Mouse (Mus musculus): ENCODE measurements around the gene Mief1. TPM values are rescaled to one million over a fixed set of nuclear protein-coding genes. Genes with fewer than 3 reads are reported as not detected.
A peak's percentile ranks its signal among the peaks of the same experiment; 100 is the strongest.

The Mief1 gene
- polyA plus RNA-seq, 1 experiment from 2014 or later, result 35.8 TPM

DNA sequence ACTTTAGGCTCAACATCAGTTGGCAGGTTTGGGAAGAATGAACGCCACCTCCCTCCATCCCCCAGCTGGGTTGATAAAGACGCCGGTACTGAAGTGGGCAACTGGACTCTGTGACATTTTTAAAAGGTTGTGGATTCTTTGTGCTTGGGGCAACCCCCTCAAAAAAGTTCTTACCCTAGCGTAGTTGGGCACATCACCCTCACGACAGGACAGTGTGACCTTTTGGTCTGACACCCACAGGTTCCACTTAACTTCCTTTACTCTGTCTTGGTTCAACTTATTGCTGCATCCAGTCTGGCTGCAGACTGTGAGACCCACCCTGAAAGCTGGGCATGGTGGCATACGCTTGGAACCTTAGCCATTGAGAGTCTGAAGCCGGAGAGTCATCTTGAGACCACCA lies 10.1 kb upstream of the Mief1 start:
- no peaks in the 10 kb centered on the region for H3K27me3 ChIP-seq (ENCODE audit: control insufficient read depth, insufficient read depth, low read length)
- H3K4me2 ChIP-seq (ENCODE audit: low read depth, low read length), result no peak overlapping the region
- no peak for ATAC-seq (ENCODE audit: low read depth)
- no peaks in the 10 kb centered on the region for H3K9me3 ChIP-seq (ENCODE audit: control insufficient read depth, low read length)
- H3K4me3 ChIP-seq (ENCODE audit: low read depth, low read length), result no peak overlapping the region
- no peaks in the 10 kb centered on the region for H3K36me3 ChIP-seq (ENCODE audit: control insufficient read depth, insufficient read depth, low read length)
- H3K27ac ChIP-seq (ENCODE audit: low read depth, low read length), result no peak overlapping the region
- H3K9ac ChIP-seq (replicated peaks; ENCODE audit: low read depth, low read length), result no peak overlapping the region
- no peaks in the 10 kb centered on the region for H3K4me1 ChIP-seq (ENCODE audit: control insufficient read depth, insufficient read depth, low read length)
- WGBS, result 88% methylated on average over 7 of the region's 7 CpGs

DNA sequence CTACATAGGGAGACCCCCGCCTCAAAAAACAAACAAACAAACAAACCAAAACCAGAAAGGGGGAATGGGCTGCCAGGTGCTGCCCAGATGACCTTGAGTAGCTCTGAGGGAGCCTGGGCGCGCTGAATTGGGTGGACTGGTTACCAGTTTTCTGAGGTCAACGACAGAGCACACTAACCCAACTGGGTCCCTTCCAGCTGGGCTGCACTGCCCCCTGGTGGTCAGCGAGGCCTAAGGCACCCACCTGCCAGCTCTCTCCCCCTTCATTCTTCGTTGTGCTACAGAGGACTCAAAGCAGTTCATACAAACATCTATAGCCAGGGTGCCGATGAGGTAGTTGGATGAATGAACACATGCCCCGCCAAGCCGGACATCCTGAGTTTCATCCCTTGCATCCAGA lies 8.6 kb upstream of the Mief1 start:
- no peak overlapping the region for H3K9ac ChIP-seq (replicated peaks; ENCODE audit: low read depth, low read length)

DNA sequence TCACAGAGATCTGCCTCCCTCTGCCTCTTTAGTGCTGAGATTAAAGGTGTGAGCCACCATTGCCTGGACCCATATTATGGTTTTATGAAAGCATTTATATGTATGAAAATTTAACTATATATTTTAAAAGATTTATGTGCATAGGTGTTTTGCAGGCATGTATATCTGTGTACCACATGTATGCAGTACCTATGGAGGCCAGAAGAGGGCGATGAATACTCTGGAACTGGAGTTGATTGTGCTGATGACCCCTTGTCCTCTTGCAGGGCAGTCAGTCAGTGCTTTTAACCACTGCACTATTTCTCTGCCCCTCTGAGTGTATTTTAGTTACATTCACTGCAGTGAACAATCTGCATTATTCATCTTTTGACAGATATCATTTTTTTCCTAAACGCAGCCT lies 8.0 kb upstream of the Mief1 start:
- H3K9me3 ChIP-seq (ENCODE audit: control insufficient read depth, low read length), result no peaks in the 10 kb centered on the region
- no peaks in the 10 kb centered on the region for H3K27me3 ChIP-seq (ENCODE audit: control insufficient read depth, insufficient read depth, low read length)
- no peaks in the 10 kb centered on the region for H3K36me3 ChIP-seq (ENCODE audit: control insufficient read depth, insufficient read depth, low read length)
- H3K4me1 ChIP-seq (ENCODE audit: control insufficient read depth, insufficient read depth, low read length), result no peaks in the 10 kb centered on the region
- H3K4me3 ChIP-seq (ENCODE audit: low read depth, low read length), result no peak overlapping the region
- no peak overlapping the region for H3K4me2 ChIP-seq (ENCODE audit: low read depth, low read length)
- ATAC-seq (ENCODE audit: low read depth), result no peak
- WGBS, result 50% methylated on average over 2 of the region's 2 CpGs
- no peak overlapping the region for H3K27ac ChIP-seq (ENCODE audit: low read depth, low read length)
- no peak overlapping the region for H3K9ac ChIP-seq (replicated peaks; ENCODE audit: low read depth, low read length)

More for the DNA sequence above, 8.6 kb upstream of the Mief1 start:
- Histone ChIP-seq H3K4me2 (ENCODE audit: low read depth, low read length) (no peak overlapping the region), H3K36me3 (ENCODE audit: control insufficient read depth, insufficient read depth, low read length) (no peaks in the 10 kb centered on the region), H3K27me3 (ENCODE audit: control insufficient read depth, insufficient read depth, low read length) (no peaks in the 10 kb centered on the region), H3K4me3 (ENCODE audit: low read depth, low read length) (no peak overlapping the region), H3K4me1 (ENCODE audit: control insufficient read depth, insufficient read depth, low read length) (no peaks in the 10 kb centered on the region), H3K27ac (ENCODE audit: low read depth, low read length) (no peak overlapping the region), H3K9me3 (ENCODE audit: control insufficient read depth, low read length) (no peaks in the 10 kb centered on the region)
- ATAC-seq (ENCODE audit: low read depth), result no peak
- WGBS, result 22% methylated on average over 9 of the region's 9 CpGs

DNA sequence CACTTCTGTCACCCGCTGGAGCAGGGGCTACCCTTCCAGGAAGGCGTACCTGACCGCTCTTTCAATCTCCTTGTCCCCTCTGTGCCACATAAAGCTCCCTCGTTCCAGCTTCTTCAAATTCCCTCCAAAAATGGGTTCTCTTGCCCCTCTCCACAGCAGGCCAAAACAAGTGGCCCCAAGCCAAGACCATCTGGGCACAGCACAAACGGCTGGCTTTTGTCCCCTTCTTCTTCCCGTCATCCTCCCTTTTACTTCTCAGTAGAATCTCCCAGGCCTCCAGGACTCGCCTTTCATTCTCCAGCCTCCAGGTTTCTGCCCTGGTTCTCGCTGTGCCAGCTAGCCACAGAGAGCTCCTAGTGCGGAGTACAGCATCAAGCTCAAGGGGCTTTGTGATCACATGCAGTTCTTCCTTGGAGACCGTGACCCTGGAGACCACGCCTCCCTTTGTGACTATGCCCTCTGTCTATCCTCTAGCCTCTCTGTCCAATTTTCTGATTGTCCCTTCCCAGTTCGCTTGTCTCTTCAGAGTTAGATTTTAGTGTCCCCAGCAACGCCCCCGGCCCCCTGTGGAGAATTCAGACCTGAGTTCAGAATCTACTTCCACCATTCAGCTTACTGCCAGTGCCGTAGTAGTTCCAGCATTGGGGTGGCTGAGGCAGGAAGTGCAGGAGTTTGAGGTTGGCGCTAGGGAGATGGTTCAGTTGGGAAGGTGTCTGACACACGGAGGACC lies 5.6 kb upstream of the Mief1 start:
- ATAC-seq (ENCODE audit: low read depth), result no peak
- no peak overlapping the region for H3K27ac ChIP-seq (ENCODE audit: low read depth, low read length)

DNA sequence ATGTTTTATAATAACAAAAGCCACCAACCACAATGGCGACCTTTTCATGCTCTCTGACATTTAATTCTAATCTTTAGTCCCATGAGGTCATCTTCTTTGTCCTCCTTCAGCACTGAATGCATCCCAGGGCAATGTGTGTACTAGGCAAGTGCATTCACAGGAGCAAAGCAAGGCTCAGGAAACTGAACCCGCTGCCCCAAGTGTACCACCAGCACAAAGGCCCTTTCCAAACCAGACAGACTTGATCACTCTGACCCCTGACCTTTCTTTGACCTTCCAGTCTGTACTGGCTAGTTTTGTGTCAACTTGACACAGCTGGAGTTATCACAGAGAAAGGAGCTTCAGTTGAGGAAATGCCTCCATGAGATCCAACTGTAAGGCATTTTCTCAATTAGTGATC lies 1.5 kb upstream of the Mief1 start:
- Histone ChIP-seq H3K4me3 (ENCODE audit: low read depth, low read length) (no peak overlapping the region), H3K9me3 (ENCODE audit: control insufficient read depth, low read length) (no peaks in the 10 kb centered on the region), H3K4me2 (ENCODE audit: low read depth, low read length) (no peak overlapping the region), H3K9ac (replicated peaks; ENCODE audit: low read depth, low read length) (no peak overlapping the region), H3K27ac (ENCODE audit: low read depth, low read length) (no peak overlapping the region), H3K36me3 (ENCODE audit: control insufficient read depth, insufficient read depth, low read length) (0 out of 2 replicates have a peak, but pooled peaks cover 12% of the 10 kb centered on the region), H3K27me3 (ENCODE audit: control insufficient read depth, insufficient read depth, low read length) (no peaks in the 10 kb centered on the region), H3K4me1 (ENCODE audit: control insufficient read depth, insufficient read depth, low read length) (peaks cover 6% of the 10 kb centered on the region; the same call in 1 of the 2 replicates)
- ATAC-seq (ENCODE audit: low read depth), result no peak
- 33% methylated on average over 2 of the region's 2 CpGs for WGBS

More for the DNA sequence above, 5.6 kb upstream of the Mief1 start:
- no peak overlapping the region for H3K9ac ChIP-seq (replicated peaks; ENCODE audit: low read depth, low read length)
- no peaks in the 10 kb centered on the region for H3K9me3 ChIP-seq (ENCODE audit: control insufficient read depth, low read length)
- no peaks in the 10 kb centered on the region for H3K27me3 ChIP-seq (ENCODE audit: control insufficient read depth, insufficient read depth, low read length)
- no peaks in the 10 kb centered on the region for H3K36me3 ChIP-seq (ENCODE audit: control insufficient read depth, insufficient read depth, low read length)
- 62% methylated on average over 17 of the region's 17 CpGs for WGBS
- no peak overlapping the region for H3K4me3 ChIP-seq (ENCODE audit: low read depth, low read length)
- no peak overlapping the region for H3K4me2 ChIP-seq (ENCODE audit: low read depth, low read length)
- no peaks in the 10 kb centered on the region for H3K4me1 ChIP-seq (ENCODE audit: control insufficient read depth, insufficient read depth, low read length)

DNA sequence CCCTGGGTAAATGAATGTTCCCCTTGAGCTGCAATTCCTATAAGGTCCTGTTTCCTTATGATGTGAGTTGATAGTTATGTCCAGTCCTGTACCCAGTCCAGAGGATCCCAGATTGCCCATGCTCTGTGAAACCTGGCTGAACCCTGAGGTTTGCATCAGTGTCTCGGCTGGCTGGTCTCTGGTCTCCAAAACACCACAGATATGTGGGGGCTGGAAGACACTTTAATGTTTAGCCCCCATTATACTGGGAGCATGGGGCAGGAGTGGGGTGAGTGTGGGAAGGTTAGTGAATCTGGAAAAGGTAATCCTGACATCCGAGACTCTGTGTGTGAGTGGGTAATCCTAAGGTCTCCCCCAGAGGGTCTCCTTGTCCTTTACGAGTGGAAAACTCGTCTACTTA lies 765 bp upstream of the Mief1 start:
- no peaks in the 10 kb centered on the region for H3K9me3 ChIP-seq (ENCODE audit: control insufficient read depth, low read length)
- H3K27me3 ChIP-seq (ENCODE audit: control insufficient read depth, insufficient read depth, low read length), result no peaks in the 10 kb centered on the region
- H3K4me1 ChIP-seq (ENCODE audit: control insufficient read depth, insufficient read depth, low read length), result peaks cover 6% of the 10 kb centered on the region; the same call in 1 of the 2 replicates
- peak; percentile 21; the same call in 1 of the 2 replicates for ATAC-seq (ENCODE audit: low read depth)
- WGBS, result 65% methylated on average over 4 of the region's 4 CpGs
- H3K4me3 ChIP-seq (ENCODE audit: low read depth, low read length), result no peak overlapping the region
- 0 out of 2 replicates have a peak, but pooled peaks cover 15% of the 10 kb centered on the region for H3K36me3 ChIP-seq (ENCODE audit: control insufficient read depth, insufficient read depth, low read length)
- peak overlapping the region; percentile 81; the same call in 1 of the 2 replicates for H3K4me2 ChIP-seq (ENCODE audit: low read depth, low read length)
- H3K27ac ChIP-seq (ENCODE audit: low read depth, low read length), result peak overlapping the region; percentile 52
- no peak overlapping the region for H3K9ac ChIP-seq (replicated peaks; ENCODE audit: low read depth, low read length)

DNA sequence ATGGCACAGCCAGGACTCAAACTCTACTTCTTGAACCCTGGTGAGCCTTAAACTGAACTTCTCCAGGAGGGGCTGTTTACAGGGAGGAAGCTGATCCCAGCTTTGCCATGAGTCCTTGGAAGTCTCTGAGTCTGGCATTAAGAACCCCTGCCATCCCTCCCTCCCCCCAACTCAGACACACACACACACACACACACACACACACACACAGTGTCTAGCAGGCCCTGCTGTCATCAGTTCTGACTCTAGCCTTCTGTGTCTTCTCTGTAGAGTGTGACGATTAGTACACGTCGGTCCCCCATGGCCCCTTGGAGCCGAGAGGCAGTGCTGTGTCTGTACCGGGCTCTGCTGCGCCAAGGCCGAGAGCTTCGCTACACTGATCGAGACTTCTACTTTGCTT lies 1.7 kb downstream of the Mief1 start, which contains the start of gene AC140267.1:
Gene AC140267.1 (plus strand): TSS at position 301 of the 400 bp plus-strand sequence.
- Histone ChIP-seq H3K9me3 (ENCODE audit: control insufficient read depth, low read length) (no peaks in the 10 kb centered on the region), H3K4me1 (ENCODE audit: control insufficient read depth, insufficient read depth, low read length) (peaks cover 6% of the 10 kb centered on the region; the same call in 1 of the 2 replicates), H3K4me2 (ENCODE audit: low read depth, low read length) (peak within 1 kb of the TSS; percentile 81), H3K27ac (ENCODE audit: low read depth, low read length) (no peak within 1 kb of the TSS), H3K4me3 (ENCODE audit: low read depth, low read length) (peak within 1 kb of the TSS; percentile 85), H3K36me3 (ENCODE audit: control insufficient read depth, insufficient read depth, low read length) (peaks cover 29% of the 10 kb centered on the region; the same call in 1 of the 2 replicates), H3K9ac (replicated peaks; ENCODE audit: low read depth, low read length) (no peak within 1 kb of the TSS), H3K27me3 (ENCODE audit: control insufficient read depth, insufficient read depth, low read length) (no peaks in the 10 kb centered on the region)
- WGBS, result 97% methylated on average over 9 of the region's 9 CpGs
- no peak for ATAC-seq (ENCODE audit: low read depth)

DNA sequence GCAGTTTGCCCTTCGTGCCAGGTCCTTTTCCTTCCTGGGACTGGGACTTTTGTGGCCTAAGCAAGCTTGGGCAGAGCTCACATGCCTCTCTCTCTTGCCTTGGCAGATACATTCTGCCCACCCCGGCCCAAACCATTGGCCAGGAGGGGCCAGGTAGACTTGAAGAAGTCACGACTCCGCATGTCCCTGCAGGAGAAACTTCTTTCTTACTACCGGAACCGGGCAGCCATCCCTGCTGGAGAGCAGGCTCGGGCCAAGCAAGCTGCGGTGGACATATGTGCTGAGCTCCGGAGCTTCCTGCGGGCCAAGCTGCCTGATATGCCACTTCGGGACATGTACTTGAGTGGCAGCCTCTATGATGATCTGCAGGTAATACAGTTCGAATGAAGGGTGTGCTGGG lies 14.3 kb downstream of the Mief1 start:
- Histone ChIP-seq H3K36me3 (ENCODE audit: control insufficient read depth, insufficient read depth, low read length) (peaks cover 45% of the 10 kb centered on the region), H3K4me1 (ENCODE audit: control insufficient read depth, insufficient read depth, low read length) (no peaks in the 10 kb centered on the region), H3K9ac (replicated peaks; ENCODE audit: low read depth, low read length) (no peak overlapping the region), H3K4me2 (ENCODE audit: low read depth, low read length) (no peak overlapping the region), H3K9me3 (ENCODE audit: control insufficient read depth, low read length) (no peaks in the 10 kb centered on the region), H3K27ac (ENCODE audit: low read depth, low read length) (no peak overlapping the region), H3K4me3 (ENCODE audit: low read depth, low read length) (no peak overlapping the region), H3K27me3 (ENCODE audit: control insufficient read depth, insufficient read depth, low read length) (no peaks in the 10 kb centered on the region)
- WGBS, result 97% methylated on average over 12 of the region's 12 CpGs
- no peak for ATAC-seq (ENCODE audit: low read depth)

DNA sequence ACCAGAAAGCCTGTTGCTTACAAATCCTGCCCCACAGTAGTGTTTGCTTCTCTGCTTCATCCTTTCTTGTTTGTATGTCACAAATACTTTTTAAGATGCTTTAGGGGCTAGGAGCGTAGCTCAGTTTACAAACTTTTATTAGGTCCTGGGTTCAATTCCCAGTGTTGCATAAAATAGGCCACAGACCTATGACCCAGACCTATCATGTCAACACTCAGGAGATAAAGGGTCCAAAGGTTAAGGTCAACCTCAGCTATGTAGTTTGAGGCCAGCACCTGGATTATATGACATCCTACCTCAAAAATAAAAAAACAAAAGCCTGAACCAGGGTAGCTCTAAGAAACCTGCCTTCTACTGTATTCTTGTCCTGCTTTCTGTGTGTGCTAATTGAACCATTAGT lies 14.8 kb downstream of the Mief1 start:
- no peak for ATAC-seq (ENCODE audit: low read depth)
- Histone ChIP-seq H3K36me3 (ENCODE audit: control insufficient read depth, insufficient read depth, low read length) (peaks cover 41% of the 10 kb centered on the region), H3K9ac (replicated peaks; ENCODE audit: low read depth, low read length) (no peak overlapping the region), H3K4me2 (ENCODE audit: low read depth, low read length) (no peak overlapping the region), H3K4me1 (ENCODE audit: control insufficient read depth, insufficient read depth, low read length) (no peaks in the 10 kb centered on the region), H3K27ac (ENCODE audit: low read depth, low read length) (no peak overlapping the region), H3K4me3 (ENCODE audit: low read depth, low read length) (no peak overlapping the region), H3K27me3 (ENCODE audit: control insufficient read depth, insufficient read depth, low read length) (no peaks in the 10 kb centered on the region), H3K9me3 (ENCODE audit: control insufficient read depth, low read length) (no peaks in the 10 kb centered on the region)
- 100% methylated on average over 1 of the region's 1 CpGs for WGBS

Measured in neural tube, embryonic 14.5 days (tissue).